In genomic region chr2:127341159-127341558, GRCm38 (mm10) we compare ENCODE assay signal across 9 mouse cellular contexts. TPM values are rescaled to one million over a fixed set of nuclear protein-coding genes. Genes with fewer than 3 reads are reported as not detected.
DNase-seq lines count a peak whose midpoint lies in the region; ATAC-seq and TF ChIP-seq lines count a peak whose summit lies in the region.
"Had no signal": no experiment of that assay in that cellular context is flagged by ENCODE, and none has a peak within 500 bp of the region (broad histone marks: within the 10 kb centered on the region; RNA-seq: fewer than 3 reads in every experiment).

No protein-coding gene starts in this region.

- no peak overlapping the region for H3K27ac ChIP-seq in intestine, postnatal 0 days (ENCODE audit: low read depth, low read length)
- no peak overlapping the region for H3K27ac ChIP-seq in intestine, embryonic 16.5 days (ENCODE audit: low read length)
- H3K27ac ChIP-seq in MEL (ENCODE audit: control insufficient read depth, low read depth, low read length) = no peak overlapping the region

- no peak for ATAC-seq in intestine, postnatal 0 days
- ATAC-seq in intestine, embryonic 16.5 days = no peak

- H3K9ac ChIP-seq in intestine, postnatal 0 days (ENCODE audit: low read depth, low read length) = no peak overlapping the region
- H3K9ac ChIP-seq in intestine, embryonic 16.5 days (ENCODE audit: low read depth, low read length) = no peak overlapping the region
- H3K9ac ChIP-seq in MEL (ENCODE audit: control insufficient read depth, low read depth, low read length, poor library complexity, severe bottlenecking) = no peak overlapping the region

- peak; percentile 87 for TF ChIP-seq RAD21 in MEL (IDR thresholded peaks at IDR 0.05; ENCODE audit: low read depth, low read length)

- peak; percentile 70 for DNase-seq in MEL (ENCODE audit: low read depth, low spot score)
- peak; percentile 84 to 88 for DNase-seq in cerebellum, postnatal 10 days
- peak; percentile 56 to 71 for DNase-seq in heart, postnatal 36 days
- DNase-seq in left cerebral cortex, postnatal 25 days (ENCODE audit: low spot score in 2 of 2) = peak; percentile 38 to 46
- peak; percentile 85 for DNase-seq in naive thymus-derived CD4-positive, alpha-beta T cell, adult 2 months (ENCODE audit: low read depth)
- DNase-seq in thymus, postnatal 14 days = peak; percentile 88

- peak; percentile 93 for TF ChIP-seq CTCF in intestine, postnatal 0 days (IDR thresholded peaks at IDR 0.05; ENCODE audit: low read depth)
- TF ChIP-seq CTCF in MEL (IDR thresholded peaks at IDR 0.05 in 2 of 3, conservative IDR thresholded peaks at IDR 0.05 in 1 of 3; ENCODE audit: control insufficient read depth in 1 of 3, insufficient read depth in 1 of 3, low read depth in 2 of 3, low read length in 3 of 3, poor library complexity in 1 of 3, severe bottlenecking in 1 of 3) = peak; percentile 89 to 96 (median 90)

- WGBS in intestine, postnatal 0 days = 11% methylated on average over 3 of the region's 3 CpGs
- 13% methylated on average over 3 of the region's 3 CpGs for WGBS in intestine, embryonic 16.5 days

- no peak overlapping the region for H3K4me3 ChIP-seq in intestine, postnatal 0 days (ENCODE audit: low read depth, low read length)
- no peak overlapping the region for H3K4me3 ChIP-seq in intestine, embryonic 16.5 days (ENCODE audit: low read length)
- H3K4me3 ChIP-seq in MEL (ENCODE audit: control insufficient read depth in 1 of 2, insufficient read depth in 1 of 2, low read depth in 2 of 2, low read length in 2 of 2) = no peak overlapping the region

- no peak for TF ChIP-seq POLR2A in MEL (IDR thresholded peaks at IDR 0.05; ENCODE audit: control insufficient read depth in 1 of 2, insufficient read depth in 1 of 2, low read depth in 1 of 2, low read length in 2 of 2, poor library complexity in 1 of 2)

- no peaks in the 10 kb centered on the region for H3K9me3 ChIP-seq in intestine, postnatal 0 days (ENCODE audit: control insufficient read depth)
- no peaks in the 10 kb centered on the region for H3K9me3 ChIP-seq in intestine, embryonic 16.5 days (ENCODE audit: control insufficient read depth, low read length)
- no peaks in the 10 kb centered on the region for H3K9me3 ChIP-seq in MEL (replicated peaks; ENCODE audit: insufficient read depth, low read length)

- no peak for TF ChIP-seq EP300 in MEL (IDR thresholded peaks at IDR 0.05; ENCODE audit: low read depth in 1 of 2, low read length in 2 of 2)

- H3K36me3 ChIP-seq in intestine, postnatal 0 days (ENCODE audit: control insufficient read depth, insufficient read depth) = no peaks in the 10 kb centered on the region
- no peaks in the 10 kb centered on the region for H3K36me3 ChIP-seq in intestine, embryonic 16.5 days (ENCODE audit: control insufficient read depth, insufficient read depth, low read length)
- H3K36me3 ChIP-seq in MEL (ENCODE audit: control insufficient read depth in 1 of 2, insufficient read depth in 2 of 2, low read length in 2 of 2) = peaks cover 0 to 5% of the 10 kb centered on the region in 2 experiments; a peak in 2 of 4 replicates

- H3K27me3 ChIP-seq in intestine, postnatal 0 days (replicated peaks; ENCODE audit: control insufficient read depth, insufficient read depth, low read length) = peaks cover 11% of the 10 kb centered on the region
- H3K27me3 ChIP-seq in intestine, embryonic 16.5 days (replicated peaks; ENCODE audit: control insufficient read depth, insufficient read depth, low read length) = peaks cover 19% of the 10 kb centered on the region
- H3K27me3 ChIP-seq in MEL (ENCODE audit: control insufficient read depth in 1 of 2, insufficient read depth in 2 of 2, low read length in 2 of 2) = peaks cover 0 to 4% of the 10 kb centered on the region in 2 experiments; a peak in 2 of 4 replicates

- H3K4me1 ChIP-seq in intestine, postnatal 0 days (replicated peaks; ENCODE audit: control insufficient read depth, insufficient read depth, low read length) = no peaks in the 10 kb centered on the region
- 0 out of 2 replicates have a peak, but pooled peaks cover 4% of the 10 kb centered on the region for H3K4me1 ChIP-seq in intestine, embryonic 16.5 days (ENCODE audit: control insufficient read depth, insufficient read depth, low read length)
- peaks cover 0 to 11% of the 10 kb centered on the region in 2 experiments; a peak in 2 of 4 replicates for H3K4me1 ChIP-seq in MEL (ENCODE audit: control insufficient read depth in 1 of 2, insufficient read depth in 2 of 2, low read length in 2 of 2)

- no peak overlapping the region for H3K4me2 ChIP-seq in intestine, postnatal 0 days (replicated peaks; ENCODE audit: low read depth)
- H3K4me2 ChIP-seq in intestine, embryonic 16.5 days (ENCODE audit: low read depth, low read length) = no peak overlapping the region

- H3K79me2 ChIP-seq in MEL (ENCODE audit: control insufficient read depth, insufficient read depth, low read length, poor library complexity) = peaks cover 9% of the 10 kb centered on the region

- intact Hi-C loops in heart, postnatal 36 days (cut with DNase I) = loop anchor here (2.0 kb wide), 3 partner anchors 32 to 176 kb away; no protein-coding TSS in a partner anchor
- intact Hi-C loops in left cerebral cortex, postnatal 25 days (cut with DNase I) = loop anchor here (5.0 kb wide), 1 partner anchor 34 kb away; no protein-coding TSS in a partner anchor

TF ChIP-seq in MEL, 35 proteins besides CTCF, POLR2A, EP300 and RAD21:
- peak; percentile 92 for TF ChIP-seq SMC3 (IDR thresholded peaks at IDR 0.05; ENCODE audit: low read depth, low read length)
- 0 out of 2 replicates have a peak, but pooled peaks have one; percentile 19 for TF ChIP-seq SIN3A (IDR thresholded peaks at IDR 0.05; ENCODE audit: low read length)
- TF ChIP-seq ZC3H11A (IDR thresholded peaks at IDR 0.05; ENCODE audit: low read depth, low read length) = peak; percentile 86
- TF ChIP-seq ZMIZ1 (IDR thresholded peaks at IDR 0.05; ENCODE audit: low read depth, low read length) = no peak

RNA-seq across cellular contexts. Expression of gene Astl, which starts 2.7 kb away (rescaled TPM):
- not detected in 2 replicates for polyA plus RNA-seq in intestine, postnatal 0 days (2015; fragmentation: Nextera tagmentation; extraction: Ambion mirVana)
- not detected in 2 replicates for polyA plus RNA-seq in intestine, embryonic 16.5 days (2015; fragmentation: Nextera tagmentation; extraction: Ambion mirVana)
- not detected in 2 replicates for total RNA-seq in MEL (2012; rRNA removed)
- polyA plus RNA-seq in MEL (2012; ENCODE audit: insufficient read depth in 1 of 2, insufficient read length in 2 of 2, low read depth in 1 of 2, low replicate concordance in 2 of 2, missing spikeins in 1 of 2) = not detected
- total RNA-seq in heart, postnatal 36 days (2021) = not detected
- total RNA-seq in left cerebral cortex, postnatal 25 days (2021) = not detected
- total RNA-seq: left cerebral cortex, adult 8-10 months had no signal

RNA-seq across cellular contexts. Expression of gene Dusp2, which starts 5.2 kb away (rescaled TPM):
- 3.7 and 4.4 TPM in 2 replicates for polyA plus RNA-seq in intestine, postnatal 0 days (2015; fragmentation: Nextera tagmentation; extraction: Ambion mirVana)
- 2.1 and 3.5 TPM in 2 replicates for polyA plus RNA-seq in intestine, embryonic 16.5 days (2015; fragmentation: Nextera tagmentation; extraction: Ambion mirVana)
- 6.5 and 10.4 TPM in 2 replicates for total RNA-seq in MEL (2012; rRNA removed)
- polyA plus RNA-seq in MEL (2012; ENCODE audit: insufficient read depth in 1 of 2, insufficient read length in 2 of 2, low read depth in 1 of 2, low replicate concordance in 2 of 2, missing spikeins in 1 of 2) = 10 to 100 TPM in 1 of 2 experiments, not detected in 1; 11.6 TPM
- total RNA-seq in heart, postnatal 36 days (2021) = under 1 TPM; 0.36 to 0.38 TPM
- 1 to 10 TPM; 2.3 to 2.8 TPM for total RNA-seq in left cerebral cortex, postnatal 25 days (2021)

RNA-seq across cellular contexts. Expression of gene Adra2b, which starts 21.8 kb away (rescaled TPM):
- 1.3 and 1.4 TPM in 2 replicates for polyA plus RNA-seq in intestine, postnatal 0 days (2015; fragmentation: Nextera tagmentation; extraction: Ambion mirVana)
- polyA plus RNA-seq in intestine, embryonic 16.5 days (2015; fragmentation: Nextera tagmentation; extraction: Ambion mirVana) = 1.3 and 2.0 TPM in 2 replicates
- not detected in 2 replicates for total RNA-seq in MEL (2012; rRNA removed)
- not detected for polyA plus RNA-seq in MEL (2012; ENCODE audit: insufficient read depth in 1 of 2, insufficient read length in 2 of 2, low read depth in 1 of 2, low replicate concordance in 2 of 2, missing spikeins in 1 of 2)
- total RNA-seq in heart, postnatal 36 days (2021) = 1 to 10 TPM in 1 of 2 experiments, under 1 TPM in 1; 0.80 to 1.2 TPM
- 1 to 10 TPM in 1 of 2 experiments, under 1 TPM in 1; 0.39 to 1.1 TPM for total RNA-seq in left cerebral cortex, postnatal 25 days (2021)
